Mouse (Mus musculus) kidney, postnatal 14 days (tissue): ENCODE measurements around the gene Gm15517.

ENCODE experiments used
- DNase-seq: peaks from one replicate; pipeline ENCODE4 v3.0.0; 2022; ENCODE audit warnings: mixed read lengths

Gm15517 gene

GRCm38 (mm10) chr7:44310285-44310877 lies 49.1 kb downstream of the Gm15517 start:
- peak; percentile 44 for DNase-seq

- DNase-seq: peak; percentile 40
Measured at GRCm38 (mm10) chr7:44310878-44311712, 49.8 kb downstream of the Gm15517 start.
